Mouse (Mus musculus): ENCODE results near the gene Hist1h2bj.

The Hist1h2bj gene

GRCm38 (mm10) chr13:22042568-22043502 lies at the start of gene Hist1h2bj, which contains the start of gene Hist1h2ag:
Gene Hist1h2bj (plus strand): TSS chr13:22043214.
Gene Hist1h2ag (minus strand): TSS chr13:22042944.
- DNase-seq (ENCODE audit: extremely low read depth, low read depth) = peak; percentile 99

- DNase-seq (ENCODE audit: extremely low read depth, low read depth) = peak; percentile 89
Measured at GRCm38 (mm10) chr13:21993957-21994738, 48.9 kb upstream of the Hist1h2bj start.

GRCm38 (mm10) chr13:21994896-21995295 lies 48.1 kb upstream of the Hist1h2bj start:
- no peak for DNase-seq (ENCODE audit: extremely low read depth, low read depth)

DNA sequence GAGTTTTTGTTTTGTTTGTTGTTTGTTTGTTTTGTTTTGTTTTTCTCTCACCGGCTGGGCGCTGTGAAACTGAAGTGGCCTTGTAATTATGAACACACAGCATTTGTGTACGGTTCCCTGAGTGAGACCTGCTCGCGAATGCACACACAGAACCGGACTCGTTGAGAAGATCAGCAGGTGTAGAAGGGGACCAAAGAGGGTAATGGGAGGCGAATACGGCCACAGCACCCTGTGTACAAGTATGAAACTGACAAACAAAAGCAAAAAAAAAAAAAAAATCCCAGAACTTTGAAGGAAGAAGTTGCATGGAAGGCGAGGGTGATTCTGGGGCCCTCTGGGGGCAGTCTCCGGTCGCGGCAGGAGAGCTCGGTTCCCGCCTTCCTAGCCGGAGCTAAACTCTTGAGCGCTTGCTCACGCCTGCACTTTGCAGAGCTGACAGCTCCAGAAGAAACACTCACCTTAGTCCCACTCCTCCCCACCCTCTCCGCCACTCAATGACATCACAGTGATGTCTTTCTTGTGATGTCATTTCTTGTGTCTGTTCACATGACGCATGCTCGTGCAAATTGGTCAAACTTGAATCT lies 47.6 kb upstream of the Hist1h2bj start:
- DNase-seq (ENCODE audit: extremely low read depth, low read depth) = no peak

DNA sequence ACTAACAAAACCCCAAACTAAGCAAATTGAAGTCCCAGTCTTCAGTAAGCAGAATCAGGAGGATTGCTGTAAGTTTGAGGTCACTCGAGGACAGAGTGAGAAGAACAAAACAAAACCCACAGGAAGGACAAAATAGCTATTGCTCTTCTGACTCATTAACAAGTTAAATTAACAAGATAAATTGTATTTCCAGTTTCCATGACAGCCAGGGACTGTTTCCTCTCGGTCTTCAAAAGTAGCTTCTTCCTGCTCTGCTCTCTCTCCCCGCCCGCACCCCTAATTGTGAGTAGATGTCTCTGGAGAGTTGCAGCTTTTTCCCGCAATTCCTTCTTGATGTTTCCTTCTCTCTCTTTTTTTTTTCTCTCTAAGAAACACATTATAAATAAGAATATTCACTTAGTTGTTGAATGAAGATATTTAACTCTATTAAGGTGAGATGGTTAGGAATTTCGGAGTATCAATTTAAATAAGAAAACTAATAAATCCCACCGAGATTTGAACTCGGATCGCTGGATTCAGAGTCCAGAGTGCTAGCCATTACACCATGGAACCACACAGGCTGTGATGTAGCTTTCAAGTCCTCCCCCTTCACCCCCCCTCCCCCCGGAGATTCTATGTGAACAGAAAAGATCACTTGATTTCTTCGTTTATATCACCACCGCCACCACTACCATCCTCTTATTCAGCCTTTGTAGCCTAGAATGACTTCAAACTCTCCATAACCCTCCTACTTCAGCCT lies 46.7 kb upstream of the Hist1h2bj start:
- no peak for DNase-seq (ENCODE audit: extremely low read depth, low read depth)

DNA sequence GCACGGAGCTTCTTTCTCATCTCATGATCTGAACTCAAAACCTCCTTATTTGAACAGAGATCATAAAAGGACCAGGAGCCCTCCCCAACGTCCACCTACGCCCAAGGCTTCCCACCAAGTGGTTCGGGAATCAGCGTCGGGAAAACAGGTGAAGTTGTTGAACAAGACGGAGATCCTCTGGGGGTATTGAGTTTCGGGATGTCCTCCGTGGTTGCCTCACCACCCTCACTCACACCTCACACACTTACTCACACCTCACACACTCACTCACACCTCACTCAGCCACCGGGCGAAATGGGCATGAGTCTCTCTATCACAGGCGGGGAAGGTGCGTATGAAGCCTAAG lies 46.2 kb upstream of the Hist1h2bj start:
- no peak for DNase-seq (ENCODE audit: extremely low read depth, low read depth)

DNA sequence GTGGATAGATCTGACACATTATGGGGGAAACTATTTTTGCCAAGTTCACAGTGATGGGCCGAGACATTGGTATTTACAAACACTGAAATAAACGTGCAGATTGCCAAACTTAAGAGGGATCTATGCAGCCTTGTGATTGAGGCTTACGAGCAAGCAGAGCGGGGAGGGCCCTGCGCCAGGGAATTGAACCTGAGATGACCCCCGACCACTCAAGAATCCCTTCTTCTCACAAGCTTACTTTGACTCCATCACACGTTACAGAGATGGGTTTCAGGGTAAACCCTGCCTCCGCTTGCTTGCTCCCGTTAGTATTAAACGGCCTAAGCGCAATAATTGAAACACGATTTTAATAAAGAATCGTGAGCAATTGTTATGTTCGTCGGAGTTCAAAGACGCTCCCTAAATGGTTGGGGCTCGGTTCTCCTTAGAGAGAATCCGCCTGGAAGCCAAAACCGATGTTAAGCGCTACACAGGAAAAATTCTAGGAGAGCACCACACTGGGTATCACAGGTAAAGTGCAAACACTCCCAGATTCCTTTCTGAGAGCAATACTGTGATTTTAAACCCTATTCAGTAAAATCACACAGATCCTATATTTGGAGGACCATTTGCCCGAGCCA lies 45.7 kb upstream of the Hist1h2bj start:
- DNase-seq (ENCODE audit: extremely low read depth, low read depth) = no peak

GRCm38 (mm10) chr13:21997821-21998220 lies 45.2 kb upstream of the Hist1h2bj start:
- DNase-seq (ENCODE audit: extremely low read depth, low read depth) = no peak

GRCm38 (mm10) chr13:21998412-21998811 lies 44.6 kb upstream of the Hist1h2bj start:
- DNase-seq (ENCODE audit: extremely low read depth, low read depth) = no peak

DNA sequence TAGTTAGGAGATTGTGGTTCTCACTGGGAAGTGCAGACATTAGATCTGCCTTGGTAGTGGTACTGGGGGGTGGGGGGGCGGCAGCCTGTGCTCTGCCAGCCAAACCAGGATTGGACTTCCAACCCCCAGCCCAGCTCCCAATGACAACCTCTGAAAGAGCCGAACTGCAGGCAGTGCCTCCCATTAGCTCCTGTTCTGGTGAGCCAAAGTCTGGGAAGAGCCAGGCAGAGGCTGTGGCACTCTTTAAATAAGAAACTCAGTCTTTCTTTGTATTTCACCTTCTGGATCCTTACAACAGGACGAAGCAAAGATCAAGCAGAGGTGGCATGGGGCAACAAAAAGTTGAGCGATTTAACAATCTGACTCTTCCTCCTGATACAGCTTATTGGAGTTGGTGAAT lies 43.9 kb upstream of the Hist1h2bj start:
- no peak for DNase-seq (ENCODE audit: extremely low read depth, low read depth)

DNA sequence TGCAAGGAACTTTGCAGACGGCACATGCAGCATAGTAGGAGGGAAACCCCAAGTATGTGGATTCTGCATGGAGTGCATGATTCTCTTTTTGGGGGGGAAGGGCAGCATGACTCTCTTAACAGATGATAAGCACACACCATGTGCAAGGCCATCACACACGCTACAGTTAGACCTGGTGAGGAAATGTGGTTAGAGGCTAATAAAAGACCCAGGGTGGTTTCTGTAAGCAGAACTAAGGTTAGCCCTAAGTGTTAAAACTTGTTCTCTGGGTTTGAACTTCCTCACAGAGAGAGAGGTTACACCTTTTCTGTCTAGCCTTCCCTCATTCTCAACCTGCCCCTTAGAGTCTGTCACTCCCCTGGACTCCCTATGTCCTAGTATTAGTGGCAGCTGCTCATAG lies 41.7 kb upstream of the Hist1h2bj start:
- DNase-seq (ENCODE audit: extremely low read depth, low read depth) = no peak

DNA sequence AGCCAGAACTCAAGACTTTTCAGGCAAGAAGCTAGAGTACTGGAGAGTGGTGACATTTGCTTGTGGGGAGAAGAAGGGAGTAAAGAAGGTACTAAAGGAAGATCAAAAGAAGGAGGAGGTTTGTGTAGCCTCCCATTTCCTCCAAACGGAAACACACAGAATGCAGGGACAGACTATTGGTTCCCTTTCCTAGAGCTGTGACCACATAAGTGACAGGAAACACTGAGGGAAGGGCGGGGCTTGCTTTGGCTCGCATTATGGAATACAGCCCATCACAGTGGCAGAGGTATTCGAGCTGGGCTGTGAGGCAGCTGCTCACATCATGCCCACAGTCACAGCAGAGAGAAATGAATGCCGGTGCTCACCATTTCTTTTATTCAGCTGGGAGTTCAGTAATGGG lies 41.2 kb upstream of the Hist1h2bj start:
- no peak for DNase-seq (ENCODE audit: extremely low read depth, low read depth)

- DNase-seq (ENCODE audit: extremely low read depth, low read depth) = peak; percentile 38
Measured at GRCm38 (mm10) chr13:22005605-22006333, 37.2 kb upstream of the Hist1h2bj start.

DNA sequence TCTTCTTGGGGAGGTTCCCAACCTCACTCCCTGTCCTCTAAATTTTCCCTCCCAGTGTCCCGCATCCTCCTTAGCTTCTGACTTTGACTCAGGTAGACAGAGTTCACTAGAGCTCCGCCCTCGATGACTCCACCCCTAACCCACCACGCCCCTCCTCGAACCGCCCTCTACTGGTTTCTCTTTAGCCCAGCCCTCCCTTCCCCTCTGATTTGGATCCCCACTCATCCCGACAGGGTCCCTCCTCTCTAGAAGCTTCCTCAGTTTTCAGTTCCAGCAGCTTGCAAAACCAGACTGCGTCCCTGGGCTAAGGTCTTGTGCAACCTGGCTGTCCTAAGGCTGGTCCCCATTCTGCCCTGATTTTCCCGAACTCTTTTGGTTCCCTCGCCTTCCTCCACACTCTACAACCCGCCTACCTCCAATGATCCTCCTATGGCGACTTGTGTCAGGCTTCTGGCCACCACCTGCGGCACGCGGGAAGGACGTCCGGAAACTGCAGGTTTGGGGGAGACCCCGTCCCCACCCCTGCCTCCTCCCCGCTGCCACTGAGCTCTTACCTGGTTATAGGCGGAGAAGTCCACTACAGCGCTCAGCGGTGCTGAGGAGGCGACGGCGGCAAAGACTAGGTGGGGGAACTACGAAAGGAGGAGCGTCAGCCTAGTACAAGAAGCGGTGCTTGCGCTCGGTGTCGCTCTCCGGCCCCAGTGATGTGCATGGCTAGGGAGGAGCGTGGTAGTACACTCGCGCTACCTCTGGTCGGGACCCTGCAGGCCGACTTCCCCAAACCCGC lies 36.5 kb upstream of the Hist1h2bj start:
- DNase-seq (ENCODE audit: extremely low read depth, low read depth) = peak; percentile 52

GRCm38 (mm10) chr13:22007121-22007510 lies 35.9 kb upstream of the Hist1h2bj start:
- DNase-seq (ENCODE audit: extremely low read depth, low read depth) = no peak

DNA sequence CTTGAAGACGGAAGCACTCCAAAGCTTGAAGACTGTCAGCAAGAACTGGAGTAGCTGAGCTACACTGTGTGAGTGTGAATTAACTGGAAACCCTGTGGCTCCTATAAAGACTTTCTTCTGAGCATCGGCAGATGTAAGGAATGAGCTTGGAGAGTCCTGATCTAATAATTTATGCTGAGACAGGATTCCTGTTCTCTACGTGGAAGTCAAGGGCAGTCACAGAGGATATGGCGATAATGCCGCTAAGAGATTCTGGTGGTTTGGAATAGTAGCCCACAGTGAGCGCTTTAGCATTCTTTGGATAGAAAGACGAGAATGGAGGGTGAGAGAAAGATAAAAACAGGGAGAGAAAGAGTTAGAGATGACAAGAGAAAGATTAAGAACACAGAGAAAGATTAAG lies 35.1 kb upstream of the Hist1h2bj start:
- DNase-seq (ENCODE audit: extremely low read depth, low read depth) = no peak

DNA sequence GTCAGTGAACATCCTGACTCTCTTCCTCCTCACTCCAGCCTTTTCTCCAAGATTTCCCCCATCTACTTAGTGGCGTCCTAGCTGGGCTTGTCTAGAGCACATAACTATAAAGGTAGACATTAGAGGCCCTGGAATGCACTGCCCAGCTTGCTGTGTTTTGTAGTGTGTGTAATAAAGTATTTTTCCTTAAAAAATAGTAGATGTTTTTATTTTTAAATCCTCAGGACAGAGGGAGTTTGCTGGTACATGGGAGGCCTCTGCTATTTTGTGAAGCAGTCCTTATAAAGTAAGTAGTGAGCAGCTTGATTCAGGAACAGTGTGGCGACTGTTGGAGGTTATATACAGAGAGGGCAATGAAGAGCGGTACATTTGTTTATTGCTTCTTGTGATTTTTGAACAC lies 34.3 kb upstream of the Hist1h2bj start:
- no peak for DNase-seq (ENCODE audit: extremely low read depth, low read depth)

DNA sequence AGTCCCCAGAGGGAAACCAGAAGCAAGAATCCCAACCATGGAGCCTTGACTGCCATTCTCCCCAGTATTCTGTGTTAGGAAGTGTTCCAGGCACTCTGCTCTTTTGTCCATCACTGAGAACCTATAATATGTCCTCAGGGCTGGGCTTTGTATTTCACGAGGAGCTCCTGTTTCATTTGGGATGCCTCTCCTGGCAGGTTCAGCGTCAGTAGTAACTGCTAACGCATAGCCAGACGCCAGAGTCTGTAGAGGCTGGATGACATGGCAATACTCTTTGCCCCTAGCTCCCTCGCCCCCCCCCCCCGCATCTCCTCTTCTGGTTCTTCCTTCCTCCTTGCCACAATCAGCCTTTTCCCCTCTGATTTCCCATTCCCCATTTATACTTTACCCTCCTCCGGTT lies 33.4 kb upstream of the Hist1h2bj start, which contains the start of gene Prss16:
Prss16 (minus strand) TSS at position 101 of the 400 bp plus-strand sequence.
- no peak for DNase-seq (ENCODE audit: extremely low read depth, low read depth)

DNA sequence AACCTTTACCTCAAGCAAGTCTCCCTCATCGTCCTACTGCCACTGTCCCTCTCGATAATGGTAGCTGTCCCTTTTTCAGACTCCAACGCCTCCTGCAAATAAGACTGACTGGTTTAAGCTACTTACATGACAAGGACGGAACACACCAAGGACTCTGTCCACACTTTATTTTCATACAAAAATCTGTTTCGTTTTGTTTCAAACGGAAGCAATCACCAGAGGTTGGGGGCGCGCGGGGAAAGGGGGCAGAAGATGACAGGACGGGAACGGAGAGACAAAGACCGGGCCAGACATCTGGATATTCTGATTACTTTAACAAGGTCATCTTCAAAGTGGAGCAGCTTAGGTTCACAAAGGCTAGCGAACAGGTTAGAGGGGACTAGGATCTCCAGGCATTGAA lies 29.3 kb upstream of the Hist1h2bj start:
- DNase-seq (ENCODE audit: extremely low read depth, low read depth) = no peak
